Mouse (Mus musculus): Measurements from ENCODE around the gene Gart.

GRCm38 (mm10) chr16:91688619-91689334, 42.0 kb upstream of the Gart start, which contains the start of gene Donson:
- TF ChIP-seq USF1 (IDR thresholded peaks at IDR 0.05; ENCODE audit: low read depth, low read length) (0 out of 2 replicates have a peak, but pooled peaks have one; percentile 11), E2F4 (IDR thresholded peaks at IDR 0.05; ENCODE audit: borderline replicate concordance, low read depth, low read length) (peak; percentile 65; the same call in 1 of the 2 replicates), GABPA (IDR thresholded peaks at IDR 0.05; ENCODE audit: low read depth, low read length) (no peak), CTCF (IDR thresholded peaks at IDR 0.05 in 2 of 3, conservative IDR thresholded peaks at IDR 0.05 in 1 of 3; ENCODE audit: control insufficient read depth in 1 of 3, insufficient read depth in 1 of 3, low read depth in 2 of 3, low read length in 3 of 3, poor library complexity in 1 of 3, severe bottlenecking in 1 of 3) (no peak), USF2 (IDR thresholded peaks at IDR 0.05; ENCODE audit: borderline replicate concordance in 1 of 2, insufficient read depth in 1 of 2, low read depth in 1 of 2, low read length in 2 of 2) (no peak), MYC (IDR thresholded peaks at IDR 0.05; ENCODE audit: low read depth, low read length) (no peak), JUND (IDR thresholded peaks at IDR 0.05; ENCODE audit: low read depth, low read length) (no peak), EP300 (IDR thresholded peaks at IDR 0.05; ENCODE audit: low read depth in 1 of 2, low read length in 2 of 2) (peak in 1 of 2 experiments; percentile 30; a peak in 1 of 4 replicates), POLR2AphosphoS2 (IDR thresholded peaks at IDR 0.05; ENCODE audit: low read length) (peak; percentile 87)
